Mouse (Mus musculus) fibroblast of lung, adult 2 months (primary cell): ENCODE measurements at regions not wholly inside any gene's neighbourhood (a gene's known extent, or its start where the extent isn't known, plus 50 kb on each side); places are given as distances from the start of the nearest gene placed in this dataset.

Source experiments
- DNase-seq: peaks from one replicate; pipeline ENCODE4 v3.0.0-alpha.2; 2011; ENCODE audit warnings: low read depth

GRCm38 (mm10) chr12:26885831-26886634, 417.0 kb downstream of the Cmpk2 start:
- no peak for DNase-seq

GRCm38 (mm10) chr12:26885083-26885482, 416.1 kb downstream of the Cmpk2 start:
- no peak for DNase-seq

- DNase-seq = no peak
These were observed 415.2 kb downstream of the Cmpk2 start for GRCm38 (mm10) chr12:26884156-26884555.

GRCm38 (mm10) chr12:26877691-26878121, 408.7 kb downstream of the Cmpk2 start:
- no peak for DNase-seq

GRCm38 (mm10) chr12:26877284-26877683, 408.3 kb downstream of the Cmpk2 start:
- no peak for DNase-seq

- DNase-seq = no peak
These were observed 403.5 kb downstream of the Cmpk2 start for GRCm38 (mm10) chr12:26872466-26872865.

- no peak for DNase-seq
These were observed 398.7 kb downstream of the Cmpk2 start for GRCm38 (mm10) chr12:26867731-26868130.

- no peak for DNase-seq
These were observed 386.1 kb downstream of the Cmpk2 start for GRCm38 (mm10) chr12:26855091-26855516.

GRCm38 (mm10) chr12:26844917-26845316, 375.9 kb downstream of the Cmpk2 start:
- no peak for DNase-seq

GRCm38 (mm10) chr12:26842696-26843095, 373.7 kb downstream of the Cmpk2 start:
- no peak for DNase-seq

- DNase-seq = no peak
These were observed 352.4 kb downstream of the Cmpk2 start for GRCm38 (mm10) chr12:26821257-26821968.

GRCm38 (mm10) chr12:26817866-26818265, 348.9 kb downstream of the Cmpk2 start:
- no peak for DNase-seq

- DNase-seq = no peak
These were observed 346.8 kb downstream of the Cmpk2 start for GRCm38 (mm10) chr12:26815771-26816170.

GRCm38 (mm10) chr12:26810565-26811177, 341.7 kb downstream of the Cmpk2 start:
- DNase-seq = no peak

- peak; percentile 2 for DNase-seq
These were observed 340.7 kb downstream of the Cmpk2 start for GRCm38 (mm10) chr12:26809670-26810069.

GRCm38 (mm10) chr12:26802542-26802941, 333.5 kb downstream of the Cmpk2 start:
- DNase-seq = no peak

GRCm38 (mm10) chr12:26799310-26799709, 330.3 kb downstream of the Cmpk2 start:
- no peak for DNase-seq

- no peak for DNase-seq
These were observed 327.4 kb downstream of the Cmpk2 start for GRCm38 (mm10) chr12:26796367-26796766.

- DNase-seq = no peak
These were observed 320.4 kb downstream of the Cmpk2 start for GRCm38 (mm10) chr12:26789336-26789846.

- no peak for DNase-seq
These were observed 316.5 kb downstream of the Cmpk2 start for GRCm38 (mm10) chr12:26785550-26785949.

GRCm38 (mm10) chr12:26784426-26784825, 315.4 kb downstream of the Cmpk2 start:
- DNase-seq = no peak

GRCm38 (mm10) chr12:26783800-26784199, 314.8 kb downstream of the Cmpk2 start:
- no peak for DNase-seq

GRCm38 (mm10) chr12:26781537-26781936, 312.5 kb downstream of the Cmpk2 start:
- DNase-seq = no peak
